Mouse (Mus musculus): ENCODE results near the gene Tmem255a.

Gene Tmem255a

GRCm38 (mm10) chrX:38251851-38252571 is at the start of gene Tmem255a:
Tmem255a (minus strand) TSS chrX:38252439.
- DNase-seq, result no peak

DNA sequence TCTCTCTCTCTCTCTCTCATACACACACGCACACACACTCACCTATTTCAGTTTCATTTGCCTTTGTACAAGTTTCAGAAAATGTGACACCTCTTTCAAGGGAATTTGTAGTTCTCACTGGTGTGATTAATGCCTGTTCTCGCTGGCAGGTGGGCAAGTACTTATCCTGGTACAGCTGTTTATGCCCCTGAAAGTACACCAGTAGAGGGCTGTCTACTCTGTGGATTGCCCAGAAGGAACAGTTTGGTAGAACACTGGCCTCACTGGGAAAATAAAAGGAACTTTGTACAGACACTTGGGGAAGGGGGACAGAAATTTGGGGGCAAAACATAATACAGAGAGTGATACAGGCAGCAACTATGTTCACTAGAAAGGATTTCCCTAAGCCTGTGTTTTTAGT is 7.4 kb upstream of the Tmem255a start:
- DNase-seq, result no peak

DNA sequence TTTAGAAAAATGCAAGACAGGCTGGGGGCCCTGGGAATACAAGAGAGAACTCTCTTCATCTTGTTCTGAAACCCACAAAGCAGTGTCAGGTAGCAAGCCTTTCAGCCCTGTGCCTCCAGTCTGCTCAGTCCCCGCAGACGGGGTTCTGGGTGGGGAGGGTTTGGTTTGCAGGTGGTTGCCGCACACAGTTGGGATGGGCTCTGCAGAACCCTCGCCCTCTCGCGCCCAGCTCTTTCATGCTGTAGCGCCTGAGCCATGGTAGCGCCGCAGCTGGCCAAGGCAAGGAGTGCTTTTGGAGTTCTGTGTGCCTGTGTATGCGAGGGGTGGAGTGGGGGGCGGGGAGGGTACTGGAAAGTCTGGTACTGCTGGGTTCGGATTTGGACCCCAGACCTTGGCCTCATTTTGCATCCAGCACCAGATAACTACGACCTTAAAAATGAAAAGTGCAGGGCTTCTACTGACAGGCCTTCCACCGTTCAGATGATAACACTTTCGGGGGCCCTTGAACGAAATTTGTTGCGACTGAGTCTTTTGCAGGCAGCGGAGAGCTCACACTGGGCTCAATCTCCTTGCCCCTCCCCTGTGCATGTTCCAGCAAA is 1.8 kb downstream of the Tmem255a start:
- DNase-seq, result no peak

- DNase-seq, result no peak
These were observed 2.4 kb downstream of the Tmem255a start for GRCm38 (mm10) chrX:38249640-38250351.

DNA sequence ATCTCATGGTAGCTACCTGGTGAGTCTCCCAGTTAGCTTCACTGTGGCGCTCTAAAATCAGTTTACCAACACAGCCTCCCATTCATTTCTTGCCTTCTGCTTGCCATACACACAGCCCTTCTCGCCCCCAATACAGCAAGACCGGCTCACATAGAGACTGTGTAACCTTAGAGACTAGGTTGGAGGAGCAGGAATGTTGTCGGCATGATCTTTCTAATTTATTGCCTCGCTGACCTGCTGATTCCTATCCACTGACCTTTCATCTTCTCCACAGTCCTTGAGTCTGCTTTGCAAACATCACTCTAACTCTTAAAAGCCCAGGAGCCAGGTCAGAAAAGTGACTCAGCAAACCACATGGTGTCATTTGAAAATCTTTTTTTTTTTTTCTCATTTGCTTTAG is 4.6 kb downstream of the Tmem255a start:
- DNase-seq, result no peak

DNA sequence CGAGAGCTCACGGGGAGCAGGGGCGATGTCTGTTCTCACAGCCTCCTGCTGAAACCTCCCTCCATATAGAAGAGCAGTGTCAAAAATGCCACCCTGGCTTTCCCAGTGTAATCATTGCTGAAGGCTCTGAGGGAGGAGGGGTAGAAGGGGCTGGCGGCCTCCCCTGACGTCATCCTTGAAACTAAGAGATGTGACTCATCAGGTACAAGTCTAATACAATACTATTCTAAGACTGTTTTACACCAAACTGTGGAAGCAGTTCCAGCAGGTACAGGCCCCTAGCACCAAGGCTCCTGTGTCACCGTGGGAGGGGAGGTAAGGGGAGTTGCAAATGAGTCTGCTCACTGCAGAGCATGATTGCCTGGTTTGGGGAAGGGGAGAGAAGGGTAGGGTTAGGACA is 5.1 kb downstream of the Tmem255a start:
- no peak for DNase-seq

- no peak for DNase-seq
These were observed 14.5 kb downstream of the Tmem255a start for GRCm38 (mm10) chrX:38237731-38238130.

DNA sequence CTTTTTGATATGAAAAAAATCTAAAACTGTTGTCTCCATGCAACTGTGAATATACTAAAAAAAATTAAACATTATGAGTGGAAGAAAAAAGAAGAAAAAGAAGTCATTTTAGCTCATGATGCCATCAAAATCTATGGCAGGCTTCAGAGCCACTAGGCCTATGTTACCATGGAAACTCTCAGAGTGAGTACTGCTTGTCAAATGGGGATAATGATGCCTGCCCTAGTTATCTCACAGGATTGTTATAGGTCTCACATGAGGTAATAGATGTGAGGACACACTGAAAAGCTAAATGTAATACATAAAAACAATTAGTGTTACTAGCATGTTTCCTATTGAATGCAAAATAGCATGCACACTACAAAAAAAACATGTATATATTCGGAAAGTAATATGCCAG is 22.4 kb downstream of the Tmem255a start:
- no peak for DNase-seq

DNA sequence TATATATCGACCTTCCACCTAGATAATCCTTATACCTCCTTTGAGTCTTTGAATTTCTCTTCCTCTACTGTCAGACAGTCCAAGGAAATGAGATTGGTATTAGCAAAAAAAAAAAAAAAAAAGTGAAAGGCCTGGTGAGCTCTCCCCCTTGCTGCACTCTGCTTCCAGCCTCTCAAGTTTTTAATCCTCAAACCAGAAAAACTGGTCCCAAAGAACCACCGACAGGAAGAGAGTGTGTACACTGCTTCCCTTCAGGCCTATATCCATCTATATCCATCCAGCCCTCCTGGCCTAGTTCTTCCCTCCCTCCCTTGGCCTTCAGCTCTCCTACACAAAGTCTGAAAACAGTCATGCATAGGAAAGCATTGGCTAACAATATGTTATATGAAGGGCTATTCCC is 29.5 kb downstream of the Tmem255a start:
- DNase-seq, result no peak

DNA sequence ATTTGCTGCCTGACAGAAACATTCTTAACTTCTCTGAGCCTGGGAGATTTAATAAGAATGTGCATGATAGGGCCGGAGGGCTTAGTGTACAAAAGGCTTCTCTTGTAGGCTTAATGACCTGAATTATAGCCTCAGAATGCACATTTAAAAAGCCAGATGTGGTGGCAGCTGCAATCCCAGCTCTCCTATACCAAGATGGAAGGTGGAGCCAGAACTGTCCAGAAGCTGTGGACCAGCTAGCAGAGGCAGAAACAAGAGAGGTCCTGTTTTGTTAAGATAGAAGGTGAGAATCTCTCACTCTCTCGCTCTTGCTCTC is 34.6 kb downstream of the Tmem255a start:
- DNase-seq, result no peak

DNA sequence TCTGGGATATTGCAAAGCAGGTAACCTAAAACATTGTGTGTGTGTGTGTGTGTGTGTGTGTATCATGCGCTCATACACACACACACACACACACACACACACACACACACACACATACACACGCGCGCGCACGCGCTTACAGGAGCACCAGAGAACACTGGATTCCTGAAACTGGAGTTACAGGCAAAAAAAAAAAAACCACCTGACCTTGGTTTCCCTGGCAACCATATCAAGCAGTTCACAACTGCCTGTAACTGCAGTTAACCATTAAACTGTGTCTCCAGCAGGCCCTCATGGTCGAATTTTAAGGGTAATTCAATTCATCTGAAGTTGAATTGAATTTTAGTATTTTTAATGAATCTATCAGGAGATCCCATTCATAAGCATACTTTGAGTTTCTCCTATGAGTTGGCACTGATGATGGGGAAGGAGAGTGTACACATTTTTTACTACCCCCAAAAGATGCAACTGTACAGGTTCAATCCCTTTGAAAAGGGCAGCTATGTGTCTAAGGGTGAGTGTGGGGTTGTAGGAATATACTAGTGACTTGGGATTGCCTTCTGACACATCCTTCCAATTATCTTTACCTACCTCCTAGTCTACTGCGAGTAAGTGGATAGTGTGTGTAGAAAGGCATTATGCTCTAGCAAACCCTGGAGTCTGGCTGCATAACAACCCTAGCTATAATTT is 35.1 kb downstream of the Tmem255a start:
- no peak for DNase-seq

DNA sequence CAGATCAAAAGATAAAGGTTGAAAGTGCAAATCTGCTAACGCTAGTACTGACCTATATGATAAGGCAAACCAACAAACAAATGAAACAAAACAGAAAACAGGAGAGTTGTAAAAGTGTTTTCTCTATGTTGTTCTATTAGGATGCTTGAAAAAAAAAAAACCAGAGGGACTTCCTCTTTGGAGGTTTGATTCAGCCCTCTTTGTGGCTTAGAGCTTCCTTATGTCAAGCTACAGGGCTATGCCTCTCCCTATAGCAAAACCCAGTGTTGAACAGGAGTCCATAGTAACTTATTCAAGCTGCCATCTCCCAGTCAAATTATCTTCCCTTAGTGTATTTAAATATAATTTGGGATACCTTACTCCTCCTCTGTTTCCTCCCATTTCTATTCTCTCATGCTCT is 44.8 kb downstream of the Tmem255a start:
- no peak for DNase-seq

GRCm38 (mm10) chrX:38201816-38202215 is 50.4 kb downstream of the Tmem255a start:
- DNase-seq, result no peak

DNA sequence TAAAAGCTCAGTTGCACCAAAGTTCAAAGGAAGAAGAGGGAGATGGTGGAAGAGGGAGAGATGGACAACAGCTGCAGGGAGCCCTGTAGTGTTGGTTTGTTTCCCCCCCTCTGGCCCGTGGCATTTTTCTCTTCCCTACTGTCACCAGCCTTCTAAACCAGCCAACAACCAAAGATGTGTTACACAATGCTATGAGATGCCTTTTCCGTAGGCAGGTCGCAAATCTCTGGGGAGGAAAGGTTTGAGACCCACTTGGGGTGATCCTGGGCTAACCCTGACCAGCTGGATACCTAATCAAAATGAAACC is 61.8 kb downstream of the Tmem255a start:
- no peak for DNase-seq

DNA sequence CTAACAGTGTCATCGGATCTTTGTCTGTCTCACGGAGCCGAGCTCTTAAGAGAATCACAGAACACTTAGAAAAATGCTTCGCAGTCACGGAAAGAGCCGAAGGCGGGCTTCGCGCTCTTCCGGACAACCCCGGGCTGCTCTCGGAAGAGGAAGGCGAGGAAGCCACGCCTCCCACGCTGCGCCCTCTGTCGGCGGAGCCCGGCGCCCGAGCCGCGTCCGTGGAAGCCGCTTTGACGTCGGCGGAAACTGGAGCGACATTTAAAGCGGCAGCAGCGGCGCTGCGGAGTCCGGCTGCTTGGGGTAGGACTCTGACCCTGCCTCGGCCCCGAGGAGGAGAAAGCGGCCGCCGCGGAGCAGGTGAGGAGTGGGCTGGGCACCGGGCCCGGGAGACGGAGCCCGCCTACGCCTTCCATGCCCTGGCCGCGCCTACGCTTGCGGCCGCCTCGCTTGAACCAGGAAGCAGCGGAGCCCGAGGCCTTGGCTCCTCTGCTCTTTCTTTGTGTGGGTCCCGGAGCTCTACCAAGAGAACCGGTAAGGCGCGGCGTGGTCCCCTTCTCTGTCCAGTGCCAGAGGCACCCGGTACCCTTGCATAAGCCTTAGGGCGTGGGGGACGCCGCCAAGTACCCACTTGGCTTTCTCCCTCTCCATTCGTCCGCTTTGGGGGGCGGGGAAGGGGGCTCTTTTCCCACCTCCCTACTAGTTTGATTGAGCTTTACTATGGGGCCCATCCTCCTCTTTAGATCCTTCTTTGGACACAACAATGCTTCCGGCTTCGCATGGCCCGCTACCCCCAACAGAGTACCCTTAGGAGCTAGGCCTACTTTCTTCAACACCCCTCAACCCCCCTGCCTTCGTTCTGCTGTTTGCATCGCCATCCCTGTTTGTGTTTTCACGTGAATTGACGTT is 62.4 kb downstream of the Tmem255a start, which contains the start of gene Zbtb33:
TSS of gene Zbtb33 (plus strand) at position 242 of the 906 bp plus-strand sequence.
- peak; percentile 70 to 71 for DNase-seq

- no peak for DNase-seq
These were observed 66.7 kb downstream of the Tmem255a start for GRCm38 (mm10) chrX:38185520-38185919.

- DNase-seq, result peak; percentile 21
These were observed 70.5 kb downstream of the Tmem255a start for GRCm38 (mm10) chrX:38181608-38182258.

- peak in 1 of 2 experiments; percentile 6 for DNase-seq
These were observed 71.3 kb downstream of the Tmem255a start for GRCm38 (mm10) chrX:38180656-38181607.

DNA sequence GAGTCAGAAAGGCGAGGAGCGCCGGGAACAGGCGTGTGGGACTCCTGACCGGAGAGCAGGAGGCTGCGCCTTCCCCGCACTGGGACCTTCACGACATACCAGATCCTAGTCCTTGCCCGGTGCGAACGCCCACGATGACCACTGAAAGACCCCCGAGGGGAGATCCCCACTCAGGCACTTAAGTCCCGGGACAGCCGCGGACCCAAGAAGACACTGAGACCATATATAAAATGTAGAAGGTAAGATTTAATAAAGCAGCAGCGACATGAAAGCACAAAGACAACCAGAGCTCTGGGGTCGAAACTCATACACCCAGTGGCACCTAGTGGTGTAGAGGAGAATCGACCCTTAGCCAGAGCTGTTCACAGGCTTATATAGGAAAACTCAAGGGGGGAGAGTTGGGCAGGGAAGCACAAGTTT is 72.3 kb downstream of the Tmem255a start:
- peak; percentile 2 to 9 for DNase-seq

DNA sequence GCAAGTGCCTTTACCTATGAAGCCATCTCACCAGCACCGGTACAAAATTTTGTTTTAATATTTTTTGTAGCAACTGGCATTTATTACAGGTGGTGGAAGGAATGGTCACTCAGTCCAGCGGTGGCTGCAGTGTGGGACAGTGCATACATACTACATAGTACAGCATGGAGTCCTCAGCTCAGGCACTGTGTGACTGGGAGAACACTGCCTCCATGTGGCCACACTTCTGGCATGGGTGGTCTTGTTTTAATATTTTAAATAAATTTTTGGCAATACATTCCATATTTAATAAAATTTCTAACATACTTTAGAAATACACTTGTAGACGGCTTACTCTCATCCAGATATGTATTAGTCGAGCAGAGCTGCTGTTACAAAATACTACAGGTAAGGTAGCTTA is 85.6 kb downstream of the Tmem255a start:
- no peak for DNase-seq

DNA sequence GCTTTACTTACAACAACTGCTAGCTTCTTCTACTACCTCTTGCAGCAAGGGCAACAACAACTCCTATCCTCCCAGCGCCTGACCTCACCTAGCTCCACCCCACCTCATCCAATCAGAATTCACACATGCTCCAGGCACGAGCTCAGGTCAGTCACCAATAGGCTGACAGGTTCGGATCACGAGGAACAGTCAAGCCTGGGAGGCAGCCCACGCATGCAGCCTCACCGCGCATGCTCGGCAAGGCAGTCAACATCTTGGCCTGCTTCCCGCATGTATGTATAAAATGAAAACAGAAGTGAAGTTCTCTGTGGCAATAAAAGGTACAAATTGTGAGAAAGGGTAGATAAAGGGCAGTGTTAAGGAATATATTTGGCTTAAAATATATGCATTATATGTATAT is 86.2 kb downstream of the Tmem255a start:
- no peak for DNase-seq

Data from thymus, adult 18-20 months (tissue).